Mouse (Mus musculus) embryonic facial prominence, embryonic 11.5 days (tissue): Measurements from ENCODE around the gene Pde5a. TPM values are rescaled to one million over a fixed set of nuclear protein-coding genes. Genes with fewer than 3 reads are reported as not detected.
A peak's percentile ranks its signal among the peaks of the same experiment; 100 is the strongest.

Experiments used
- ATAC-seq: fragments of 200-750 bp; cut with Nextera tagmentation; replicated peaks from 2 replicates; pipeline ENCODE4 v1.8.0; 2017; ENCODE audit warnings: low read depth; ENCODE audit not compliant: insufficient number of reproducible peaks, low FRiP score, low TSS enrichment
- DNase-seq: peaks from one replicate; pipeline ENCODE4 v3.0.0-alpha.2; 2015; ENCODE audit warnings: low spot score
- H3K27ac ChIP-seq: fragments of 300-500 bp; sonication (generic); replicated peaks from 2 replicates; pipeline ENCODE4 v1.5.1; 2014; ENCODE audit warnings: mild to moderate bottlenecking, low read depth, low read length, control low read depth
- H3K27me3 ChIP-seq: fragments of 300-500 bp; sonication (generic); 2 replicates; pipeline ENCODE4 v1.6.1; 2014; ENCODE audit warnings: mild to moderate bottlenecking, low read length, moderate library complexity, mixed read lengths; ENCODE audit not compliant: control insufficient read depth, insufficient read depth
- H3K36me3 ChIP-seq: fragments of 300-500 bp; sonication (generic); replicated peaks from 2 replicates; pipeline ENCODE4 v1.6.1; 2014; ENCODE audit warnings: low read depth, mild to moderate bottlenecking, low read length, moderate library complexity, mixed read lengths; ENCODE audit not compliant: control insufficient read depth, insufficient read depth
- H3K4me1 ChIP-seq: fragments of 300-500 bp; sonication (generic); 2 replicates; pipeline ENCODE4 v1.6.1; 2014; ENCODE audit warnings: low read length, mixed read lengths; ENCODE audit not compliant: control insufficient read depth, insufficient read depth
- H3K4me2 ChIP-seq: fragments of 300-500 bp; sonication (generic); 2 replicates; pipeline ENCODE4 v1.6.1; 2014; ENCODE audit warnings: low read depth, mild to moderate bottlenecking, control low read depth, low read length, moderate library complexity
- H3K4me3 ChIP-seq: fragments of 300-500 bp; sonication (generic); 2 replicates; pipeline ENCODE4 v1.5.1; 2014; ENCODE audit warnings: low read depth, low read length, control low read depth
- H3K9ac ChIP-seq: fragments of 300-500 bp; sonication (generic); replicated peaks from 2 replicates; pipeline ENCODE4 v1.6.1; 2014; ENCODE audit warnings: mild to moderate bottlenecking, control low read depth, low read length
- H3K9me3 ChIP-seq: fragments of 300-500 bp; sonication (generic); replicated peaks from 2 replicates; pipeline ENCODE4 v1.6.1; 2016; ENCODE audit warnings: mild to moderate bottlenecking, low read length, inconsistent platforms, mixed read lengths; ENCODE audit not compliant: control insufficient read depth
- WGBS: fragments of 180-500 bp; shearing (Covaris S2); extraction: QIAGEN DNeasy Blood & Tissue Kit; methylation state at CpG from one replicate; pipeline ENCODE4 v1.1.7; 2014; 5-methylcytosine and 5-hydroxymethylcytosine counted together
- polyA plus RNA-seq: library from polyadenylated mRNA; unstranded; fragments of >200 nt; fragmentation: Nextera tagmentation; extraction: Ambion mirVana; gene quantifications from 2 replicates; pipeline ENCODE4 v1.2.1, GENCODE M21; 2014

Pde5a gene
- 4.6 and 4.8 TPM in 2 replicates for polyA plus RNA-seq

DNA sequence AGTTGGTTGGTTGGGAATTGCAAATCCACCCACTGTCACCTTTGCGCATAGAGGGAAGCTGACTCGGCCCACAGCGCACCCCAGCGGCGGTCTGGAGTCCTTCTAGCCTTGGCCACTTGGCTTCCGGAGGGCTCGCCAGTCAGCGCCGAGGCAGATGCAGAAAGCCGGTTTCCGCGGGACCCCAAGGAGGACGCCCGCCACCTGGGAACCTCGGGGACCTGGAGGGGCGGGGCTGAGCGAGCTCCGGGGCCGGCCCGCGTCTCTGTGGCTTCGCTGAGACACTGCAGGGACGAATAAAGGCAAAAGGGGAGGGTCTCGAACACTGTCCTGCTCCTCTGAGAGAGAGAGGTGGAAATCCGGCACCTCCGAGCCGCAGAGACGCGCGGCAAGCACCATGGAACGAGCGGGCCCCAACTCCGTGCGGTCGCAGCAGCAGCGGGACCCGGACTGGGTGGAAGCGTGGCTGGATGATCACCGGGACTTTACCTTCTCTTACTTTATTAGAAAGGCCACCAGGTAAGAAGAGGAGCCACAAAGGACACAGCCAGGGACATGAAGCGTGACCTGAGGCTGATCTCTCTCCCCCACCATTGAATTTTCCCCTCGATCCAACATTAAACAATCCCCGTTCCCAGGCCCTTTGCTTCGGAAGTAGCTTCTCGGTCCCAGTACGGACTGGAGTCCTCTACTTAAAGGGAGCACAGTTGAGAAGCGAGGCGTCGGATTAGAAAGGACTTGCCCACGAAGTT lies at the start of gene Pde5a:
Gene Pde5a (plus strand): TSS at position 96 of the 749 bp plus-strand sequence.
- ATAC-seq (peak; percentile 46), DNase-seq (peak; percentile 89)
- H3K4me2 ChIP-seq: peak within 1 kb of the TSS; percentile 79
- H3K27ac ChIP-seq: peak within 1 kb of the TSS; percentile 78
- H3K27me3 ChIP-seq: no peaks in the 10 kb centered on the region
- no peaks in the 10 kb centered on the region for H3K4me1 ChIP-seq
- peak within 1 kb of the TSS; percentile 90 for H3K9ac ChIP-seq
- H3K9me3 ChIP-seq: no peaks in the 10 kb centered on the region
- whole genome bisulfite sequencing: under 1% methylated on average over 49 of the region's 49 CpGs
- H3K36me3 ChIP-seq: no peaks in the 10 kb centered on the region
- peak within 1 kb of the TSS; percentile 49 for H3K4me3 ChIP-seq

DNA sequence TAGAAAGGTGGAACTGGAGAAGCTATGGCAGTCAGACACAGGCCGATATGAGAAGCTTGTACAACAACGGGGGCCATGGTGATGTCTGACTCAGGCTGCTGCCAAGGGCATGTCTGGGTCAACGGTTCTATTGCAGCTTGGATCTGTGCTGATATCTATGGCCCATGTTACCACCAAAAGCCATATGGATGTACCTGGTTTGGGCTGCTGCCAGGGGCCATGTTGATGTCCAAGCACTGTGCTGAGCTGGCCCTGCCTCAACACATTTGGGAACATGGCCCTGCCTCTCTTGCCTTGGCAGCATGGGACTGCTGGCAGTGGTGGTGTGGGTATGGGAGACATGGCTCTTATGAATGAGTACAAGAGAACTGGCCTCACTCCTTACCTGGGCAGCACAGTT lies 47.9 kb upstream of the Pde5a start:
- Histone ChIP-seq H3K36me3 (no peaks in the 10 kb centered on the region), H3K4me3 (no peak overlapping the region), H3K4me1 (no peaks in the 10 kb centered on the region), H3K9me3 (no peaks in the 10 kb centered on the region), H3K27me3 (no peaks in the 10 kb centered on the region), H3K4me2 (no peak overlapping the region), H3K27ac (no peak overlapping the region), H3K9ac (no peak overlapping the region)
- WGBS: 87% methylated on average over 3 of the region's 3 CpGs
- ATAC-seq (no peak), DNase-seq (no peak)

DNA sequence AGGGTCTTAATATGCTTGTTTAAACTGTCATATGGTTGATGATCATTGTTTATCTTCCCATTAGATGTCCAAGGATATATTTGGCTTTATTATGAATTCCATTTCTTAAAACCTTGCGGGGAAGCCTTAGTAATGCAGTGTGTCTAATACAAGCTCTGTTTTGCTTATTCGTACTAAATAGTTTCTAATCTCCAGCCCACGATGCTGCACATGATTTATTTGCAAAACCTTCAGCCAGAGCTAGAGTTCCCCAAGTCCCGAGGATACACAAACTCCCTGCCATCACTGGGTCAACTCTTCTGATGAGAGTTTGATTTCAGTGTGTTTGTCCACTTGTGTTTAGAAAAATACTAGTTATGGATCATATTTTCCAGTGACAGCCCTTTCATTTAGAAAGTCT lies 46.4 kb upstream of the Pde5a start:
- no peak for ATAC-seq
- Histone ChIP-seq H3K9me3 (no peaks in the 10 kb centered on the region), H3K4me3 (no peak overlapping the region), H3K9ac (no peak overlapping the region), H3K27ac (no peak overlapping the region), H3K4me2 (no peak overlapping the region), H3K27me3 (no peaks in the 10 kb centered on the region), H3K36me3 (no peaks in the 10 kb centered on the region), H3K4me1 (no peaks in the 10 kb centered on the region)
- DNase-seq: no peak
- WGBS: 83% methylated on average over 4 of the region's 4 CpGs

DNA sequence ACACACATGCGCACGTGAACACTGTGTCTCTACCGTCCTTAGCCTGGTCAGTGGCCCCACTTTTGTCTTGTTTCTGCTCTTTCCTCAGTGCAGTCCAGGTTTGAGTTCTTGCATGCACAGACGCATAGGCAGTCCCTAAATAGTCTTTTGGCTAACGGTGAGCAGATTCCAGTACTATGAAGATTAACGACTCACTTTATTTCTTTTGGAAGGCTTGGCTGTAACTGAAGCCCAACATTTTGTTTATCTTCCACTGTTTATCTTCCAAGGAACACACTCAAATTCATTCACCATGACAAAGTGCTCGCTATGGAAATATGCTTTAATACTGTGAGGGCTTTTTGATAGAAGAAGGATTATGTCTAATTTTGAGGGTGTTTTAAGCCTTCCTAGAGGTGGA lies 43.9 kb upstream of the Pde5a start:
- H3K9ac ChIP-seq: no peak overlapping the region
- no peak for ATAC-seq
- no peaks in the 10 kb centered on the region for H3K9me3 ChIP-seq
- no peaks in the 10 kb centered on the region for H3K4me1 ChIP-seq
- H3K36me3 ChIP-seq: no peaks in the 10 kb centered on the region
- H3K27ac ChIP-seq: no peak overlapping the region
- H3K27me3 ChIP-seq: no peaks in the 10 kb centered on the region
- H3K4me3 ChIP-seq: no peak overlapping the region
- WGBS: 77% methylated on average over 7 of the region's 7 CpGs
- no peak for DNase-seq
- H3K4me2 ChIP-seq: no peak overlapping the region

DNA sequence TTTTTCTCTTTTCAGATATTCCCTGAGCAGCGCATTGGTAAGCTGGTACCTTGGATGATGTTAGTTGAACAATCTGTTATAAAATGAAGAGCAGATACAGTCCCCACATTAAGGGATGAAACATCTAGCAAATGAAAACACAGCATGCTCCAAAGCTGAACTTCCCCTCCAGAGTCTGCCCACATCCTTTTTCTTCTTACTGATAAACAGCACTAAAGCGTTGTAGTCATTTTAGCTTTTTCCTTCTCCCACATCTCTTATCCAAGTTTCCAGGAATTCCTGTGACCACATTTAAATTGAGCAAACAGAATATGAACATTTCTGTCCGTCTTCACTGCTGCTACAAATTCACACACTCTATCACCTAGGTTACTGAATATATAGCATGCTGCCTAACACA lies 35.7 kb upstream of the Pde5a start:
- Histone ChIP-seq H3K9me3 (no peaks in the 10 kb centered on the region), H3K27ac (no peak overlapping the region), H3K27me3 (no peaks in the 10 kb centered on the region), H3K4me1 (no peaks in the 10 kb centered on the region), H3K9ac (no peak overlapping the region), H3K36me3 (no peaks in the 10 kb centered on the region), H3K4me3 (no peak overlapping the region), H3K4me2 (no peak overlapping the region)
- WGBS: 84% methylated on average over 3 of the region's 3 CpGs
- no peak for ATAC-seq
- no peak for DNase-seq

DNA sequence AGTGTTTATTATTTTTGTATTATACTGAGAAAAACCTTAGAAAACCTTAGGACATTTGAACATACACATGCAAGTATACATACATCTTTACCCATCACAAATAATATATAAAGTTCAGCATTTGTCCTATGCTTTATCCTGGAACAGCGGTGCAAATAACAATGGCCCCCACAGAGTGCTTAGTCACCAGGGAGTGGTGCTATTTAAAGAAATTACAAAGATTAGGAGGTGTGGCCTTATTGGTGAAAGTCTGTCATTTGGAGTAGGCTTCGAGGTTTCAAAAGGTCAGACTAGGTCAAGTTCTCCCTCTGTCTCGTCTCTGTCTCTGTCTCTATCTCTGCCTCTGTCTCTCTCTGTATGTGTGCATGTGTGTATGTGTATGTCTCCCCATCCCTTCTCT lies 32.9 kb upstream of the Pde5a start:
- H3K4me3 ChIP-seq: no peak overlapping the region
- H3K27me3 ChIP-seq: no peaks in the 10 kb centered on the region
- H3K9me3 ChIP-seq: no peaks in the 10 kb centered on the region
- WGBS: 71% methylated on average over 3 of the region's 3 CpGs
- H3K9ac ChIP-seq: no peak overlapping the region
- ATAC-seq: no peak
- no peak overlapping the region for H3K4me2 ChIP-seq
- no peak for DNase-seq
- H3K4me1 ChIP-seq: no peaks in the 10 kb centered on the region
- H3K27ac ChIP-seq: no peak overlapping the region
- no peaks in the 10 kb centered on the region for H3K36me3 ChIP-seq

DNA sequence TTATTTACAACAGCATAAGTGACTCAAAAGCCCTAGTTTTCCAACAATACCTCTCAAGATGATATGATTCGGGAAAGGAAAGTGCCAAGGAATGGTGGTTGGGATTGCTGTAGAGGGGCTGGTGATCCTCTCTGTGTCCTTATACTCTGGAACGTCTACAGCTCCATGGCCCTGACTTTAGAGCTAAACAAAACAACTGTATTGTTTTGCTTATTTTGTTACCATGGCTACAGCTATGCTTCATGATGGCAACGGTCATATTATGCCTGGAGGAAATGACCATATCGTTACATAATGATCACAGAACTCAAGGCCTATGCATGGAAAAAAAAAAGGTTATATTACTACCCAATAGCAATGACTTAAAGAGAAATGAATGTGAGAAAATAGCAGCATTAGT lies 32.1 kb upstream of the Pde5a start:
- Histone ChIP-seq H3K9me3 (no peaks in the 10 kb centered on the region), H3K36me3 (no peaks in the 10 kb centered on the region)

DNA sequence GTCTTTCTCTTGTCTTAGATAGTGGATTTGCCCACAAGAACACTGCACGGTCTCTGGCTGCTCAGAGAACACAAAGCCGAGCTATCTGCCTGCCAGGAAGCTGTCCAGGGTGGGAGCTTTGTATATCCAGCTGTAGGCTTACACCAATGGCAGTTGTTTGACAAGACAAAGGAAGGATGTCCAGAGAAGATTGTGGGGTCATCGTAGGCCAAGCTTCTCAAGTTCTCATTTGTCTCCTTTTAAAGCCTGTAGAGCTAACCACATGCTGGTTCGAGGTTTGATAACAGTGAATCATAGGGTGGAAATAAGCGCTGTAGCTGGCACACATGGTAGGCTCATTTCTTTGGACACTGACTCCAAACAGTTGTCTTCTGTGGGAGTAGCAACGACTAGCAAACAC lies 24.5 kb upstream of the Pde5a start:
- H3K9ac ChIP-seq: no peak overlapping the region
- H3K27me3 ChIP-seq: no peaks in the 10 kb centered on the region
- no peak overlapping the region for H3K4me2 ChIP-seq
- no peak overlapping the region for H3K27ac ChIP-seq
- no peak overlapping the region for H3K4me3 ChIP-seq
- no peaks in the 10 kb centered on the region for H3K9me3 ChIP-seq
- ATAC-seq: no peak
- no peaks in the 10 kb centered on the region for H3K36me3 ChIP-seq
- no peak for DNase-seq
- WGBS: 39% methylated on average over 6 of the region's 6 CpGs
- H3K4me1 ChIP-seq: no peaks in the 10 kb centered on the region

More for the DNA sequence above, 32.1 kb upstream of the Pde5a start:
- DNase-seq (no peak), ATAC-seq (no peak)
- H3K9ac ChIP-seq: no peak overlapping the region
- 75% methylated on average over 4 of the region's 4 CpGs for WGBS
- H3K4me1 ChIP-seq: no peaks in the 10 kb centered on the region
- H3K27me3 ChIP-seq: no peaks in the 10 kb centered on the region
- H3K27ac ChIP-seq: no peak overlapping the region
- no peak overlapping the region for H3K4me2 ChIP-seq
- no peak overlapping the region for H3K4me3 ChIP-seq
